Mouse (Mus musculus) MEL (cell line): ENCODE results near the gene Lgi1.

Experiments used
- CTCF ChIP-seq, 3 experiments: IDR thresholded peaks in 2 of 3; conservative IDR thresholded peaks in 1 of 3; 2 replicates each; pipeline ENCODE4 v1.5.1; 2011 to 2012; ENCODE audit warnings: low read length in 3 of 3, low read depth in 2 of 3, mild to moderate bottlenecking in 2 of 3, improper control_type of control experiment in 1 of 3, inconsistent platforms in 1 of 3, mixed read lengths in 1 of 3, moderate library complexity in 1 of 3; ENCODE audit not compliant: control insufficient read depth in 1 of 3, insufficient read depth in 1 of 3, poor library complexity in 1 of 3, severe bottlenecking in 1 of 3
- POLR2A ChIP-seq, 2 experiments: IDR thresholded peaks; 2 replicates each; pipeline ENCODE4 v1.6.1; 2011 to 2012; ENCODE audit warnings: low read length in 2 of 2, mild to moderate bottlenecking in 2 of 2, control low read depth in 1 of 2, improper control_type of control experiment in 1 of 2, low read depth in 1 of 2, moderate library complexity in 1 of 2; ENCODE audit not compliant: control insufficient read depth in 1 of 2, insufficient read depth in 1 of 2, poor library complexity in 1 of 2

GRCm38 (mm10) chr19:38232087-38232486 lies 32.2 kb upstream of the Lgi1 start:
- TF ChIP-seq POLR2A (IDR thresholded peaks at IDR 0.05; ENCODE audit: control insufficient read depth in 1 of 2, insufficient read depth in 1 of 2, low read depth in 1 of 2, low read length in 2 of 2, poor library complexity in 1 of 2) (no peak), CTCF (IDR thresholded peaks at IDR 0.05 in 2 of 3, conservative IDR thresholded peaks at IDR 0.05 in 1 of 3; ENCODE audit: control insufficient read depth in 1 of 3, insufficient read depth in 1 of 3, low read depth in 2 of 3, low read length in 3 of 3, poor library complexity in 1 of 3, severe bottlenecking in 1 of 3) (no peak)
